Mouse (Mus musculus) stomach, embryonic 14.5 days (tissue): ENCODE measurements around the gene Hunk. TPM values are rescaled to one million over a fixed set of nuclear protein-coding genes. Genes with fewer than 3 reads are reported as not detected.
A peak's percentile ranks its signal among the peaks of the same experiment; 100 is the strongest.

ENCODE experiments used
- ATAC-seq: fragments of 200-750 bp; cut with Nextera tagmentation; 2 replicates; pipeline ENCODE4 v1.8.0; 2017; ENCODE audit warnings: low read depth, moderate TSS enrichment; ENCODE audit not compliant: insufficient number of reproducible peaks, insufficient read depth, low FRiP score
- H3K27ac ChIP-seq: fragments of 300-500 bp; sonication (generic); 2 replicates; pipeline ENCODE4 v1.5.1; 2014; ENCODE audit warnings: mild to moderate bottlenecking, low read length, moderate library complexity, mixed read lengths
- H3K27me3 ChIP-seq: fragments of 300-500 bp; sonication (generic); 2 replicates; pipeline ENCODE4 v1.6.1; 2014; ENCODE audit warnings: low read length, control low read depth, mixed read lengths; ENCODE audit not compliant: control insufficient read depth, insufficient read depth
- H3K36me3 ChIP-seq: fragments of 300-500 bp; sonication (generic); 2 replicates; pipeline ENCODE4 v1.6.1; 2014; ENCODE audit warnings: mild to moderate bottlenecking, control low read depth, low read length, moderate library complexity, mixed read lengths; ENCODE audit not compliant: control insufficient read depth, insufficient read depth
- H3K4me1 ChIP-seq: fragments of 300-500 bp; sonication (generic); 2 replicates; pipeline ENCODE4 v1.6.1; 2014; ENCODE audit warnings: low read length, control low read depth, mixed read lengths; ENCODE audit not compliant: control insufficient read depth, insufficient read depth
- H3K4me2 ChIP-seq: fragments of 300-500 bp; sonication (generic); replicated peaks from 2 replicates; pipeline ENCODE4 v1.6.1; 2014; ENCODE audit warnings: low read depth, low read length, control low read depth
- H3K4me3 ChIP-seq: fragments of 300-500 bp; sonication (generic); 2 replicates; pipeline ENCODE4 v1.5.1; 2014; ENCODE audit warnings: low read depth, low read length, control low read depth
- H3K9ac ChIP-seq: fragments of 300-500 bp; sonication (generic); replicated peaks from 2 replicates; pipeline ENCODE4 v1.6.1; 2014; ENCODE audit warnings: low read depth, mild to moderate bottlenecking, control low read depth, low read length, moderate library complexity, mixed read lengths
- H3K9me3 ChIP-seq: fragments of 300-500 bp; sonication (generic); 2 replicates; pipeline ENCODE4 v1.6.1; 2016; ENCODE audit warnings: low read depth, low read length, control low read depth; ENCODE audit not compliant: control insufficient read depth
- WGBS: fragments of 180-500 bp; shearing (Covaris S2); extraction: QIAGEN DNeasy Blood & Tissue Kit; methylation state at CpG from one replicate; pipeline ENCODE4 v1.1.7; 2014; 5-methylcytosine and 5-hydroxymethylcytosine counted together
- polyA plus RNA-seq: library from polyadenylated mRNA; unstranded; fragments of >200 nt; fragmentation: Nextera tagmentation; extraction: Ambion mirVana; gene quantifications from 2 replicates; pipeline ENCODE4 v1.2.1, GENCODE M21; 2014

Gene Hunk
- polyA plus RNA-seq, 1 experiment from 2014 or later: 11.7 TPM

GRCm38 (mm10) chr16:90522575-90522974 is 136.8 kb downstream of the Hunk start:
- Histone ChIP-seq H3K9me3 (no peaks in the 10 kb centered on the region), H3K4me3 (no peak overlapping the region), H3K4me2 (no peak overlapping the region), H3K36me3 (no peaks in the 10 kb centered on the region), H3K27me3 (no peaks in the 10 kb centered on the region), H3K27ac (no peak overlapping the region; the same call in 1 of the 2 replicates), H3K4me1 (peaks cover 21% of the 10 kb centered on the region; the same call in 1 of the 2 replicates), H3K9ac (no peak overlapping the region)
- WGBS: 87% methylated on average over 1 of the region's 1 CpGs
- no peak for ATAC-seq

- Histone ChIP-seq H3K36me3 (no peaks in the 10 kb centered on the region), H3K9ac (no peak overlapping the region), H3K27ac (0 out of 2 replicates have a peak overlapping the region, but pooled peaks have one; percentile 52), H3K4me2 (no peak overlapping the region), H3K4me3 (no peak overlapping the region), H3K9me3 (no peaks in the 10 kb centered on the region), H3K27me3 (no peaks in the 10 kb centered on the region), H3K4me1 (peaks cover 16% of the 10 kb centered on the region; the same call in 1 of the 2 replicates)
- ATAC-seq: no peak; the same call in 1 of the 2 replicates
- WGBS: 25% methylated on average over 6 of the region's 6 CpGs
Measured at GRCm38 (mm10) chr16:90523373-90523772, 137.6 kb downstream of the Hunk start.

GRCm38 (mm10) chr16:90523894-90524293 is 138.1 kb downstream of the Hunk start:
- Histone ChIP-seq H3K27ac (0 out of 2 replicates have a peak overlapping the region, but pooled peaks have one; percentile 52), H3K9ac (no peak overlapping the region), H3K4me3 (no peak overlapping the region), H3K9me3 (no peaks in the 10 kb centered on the region), H3K4me2 (no peak overlapping the region), H3K27me3 (no peaks in the 10 kb centered on the region), H3K36me3 (no peaks in the 10 kb centered on the region), H3K4me1 (peaks cover 13% of the 10 kb centered on the region; the same call in 1 of the 2 replicates)
- ATAC-seq: no peak
- 91% methylated on average over 18 of the region's 18 CpGs for WGBS

GRCm38 (mm10) chr16:90524393-90524792 is 138.6 kb downstream of the Hunk start:
- no peak overlapping the region for H3K4me2 ChIP-seq
- no peaks in the 10 kb centered on the region for H3K36me3 ChIP-seq
- no peak overlapping the region for H3K9ac ChIP-seq
- no peak overlapping the region for H3K4me3 ChIP-seq
- no peak overlapping the region for H3K27ac ChIP-seq
- no peaks in the 10 kb centered on the region for H3K27me3 ChIP-seq
- 95% methylated on average over 18 of the region's 18 CpGs for WGBS
- H3K9me3 ChIP-seq: no peaks in the 10 kb centered on the region
- peaks cover 13% of the 10 kb centered on the region; the same call in 1 of the 2 replicates for H3K4me1 ChIP-seq
- no peak for ATAC-seq

DNA sequence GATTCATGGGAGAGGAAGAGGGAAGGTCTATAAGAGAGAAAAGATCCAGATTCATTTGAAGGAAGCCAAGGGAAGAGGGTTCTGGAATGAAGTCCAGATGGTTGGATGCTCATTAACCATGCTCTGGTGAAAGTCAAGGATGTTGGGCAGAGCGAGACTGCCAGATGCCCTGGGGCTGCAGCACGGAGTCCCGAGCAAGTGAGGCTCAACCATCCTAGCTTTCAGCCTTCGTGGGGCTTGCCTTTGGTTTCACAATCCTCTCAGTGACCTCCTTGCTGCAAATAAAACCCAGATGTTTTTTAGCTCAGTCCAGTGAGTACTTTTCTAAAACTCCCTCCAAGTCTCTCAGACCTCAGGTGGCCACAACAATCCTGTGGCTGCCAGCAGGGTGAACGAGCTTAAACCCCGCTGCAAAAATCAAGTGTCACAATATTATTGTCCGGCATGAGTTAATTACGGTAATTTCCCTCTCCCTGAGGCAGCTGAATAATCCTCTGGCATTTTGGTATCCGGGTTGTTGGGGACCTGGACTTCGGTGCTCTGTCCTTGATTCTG is 147.4 kb downstream of the Hunk start:
- Histone ChIP-seq H3K4me1 (no peaks in the 10 kb centered on the region), H3K9me3 (no peaks in the 10 kb centered on the region), H3K27ac (no peak overlapping the region), H3K36me3 (no peaks in the 10 kb centered on the region), H3K4me2 (no peak overlapping the region), H3K4me3 (no peak overlapping the region), H3K9ac (no peak overlapping the region), H3K27me3 (no peaks in the 10 kb centered on the region)
- ATAC-seq: no peak
- WGBS: 72% methylated on average over 10 of the region's 10 CpGs

DNA sequence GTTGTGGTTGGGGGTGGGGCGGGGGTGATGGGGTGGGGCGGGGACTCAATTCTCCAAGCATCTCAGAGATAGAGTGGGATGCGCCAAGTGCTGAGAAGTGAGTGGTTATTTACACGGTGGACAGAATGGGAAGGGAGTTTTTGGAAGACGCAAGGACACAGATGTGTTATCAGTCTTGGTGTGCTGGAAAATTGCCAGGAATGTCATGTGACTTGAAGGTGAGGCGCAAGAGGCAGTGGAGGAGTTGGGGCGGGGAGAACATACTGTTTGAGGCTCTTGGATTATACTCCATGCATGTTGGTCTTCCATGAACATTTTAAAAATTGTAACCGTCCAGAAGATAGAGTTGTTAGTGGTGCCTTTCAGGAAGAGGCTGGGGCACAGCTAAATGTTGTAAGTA is 148.8 kb downstream of the Hunk start:
- H3K36me3 ChIP-seq: no peaks in the 10 kb centered on the region
- no peaks in the 10 kb centered on the region for H3K27me3 ChIP-seq
- WGBS: 64% methylated on average over 8 of the region's 8 CpGs
- H3K4me2 ChIP-seq: no peak overlapping the region
- H3K4me3 ChIP-seq: no peak overlapping the region
- H3K9ac ChIP-seq: no peak overlapping the region
- no peaks in the 10 kb centered on the region for H3K9me3 ChIP-seq
- ATAC-seq: no peak
- H3K27ac ChIP-seq: no peak overlapping the region
- no peaks in the 10 kb centered on the region for H3K4me1 ChIP-seq

DNA sequence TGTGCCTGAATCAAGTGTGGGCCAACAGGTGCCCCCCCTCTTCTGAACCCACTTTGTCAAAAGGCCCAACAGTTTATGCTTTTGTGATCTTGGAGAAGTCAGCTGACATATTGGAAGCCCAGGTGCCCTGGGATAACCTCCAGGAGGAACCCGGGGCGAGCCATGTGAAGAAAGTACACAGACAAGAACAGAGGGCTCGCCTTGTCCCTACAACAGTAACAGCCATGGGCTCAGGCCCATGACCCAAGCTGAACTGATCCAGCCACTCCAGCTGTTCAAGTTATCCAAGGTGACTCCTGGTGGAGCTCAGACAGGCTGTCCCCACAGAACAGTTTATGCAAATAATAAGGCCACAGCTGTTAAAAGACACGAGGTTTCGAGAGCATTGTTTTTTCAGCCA is 153.1 kb downstream of the Hunk start:
- Histone ChIP-seq H3K4me3 (no peak overlapping the region), H3K4me2 (no peak overlapping the region), H3K9ac (no peak overlapping the region), H3K9me3 (no peaks in the 10 kb centered on the region), H3K27me3 (no peaks in the 10 kb centered on the region), H3K27ac (no peak overlapping the region), H3K36me3 (no peaks in the 10 kb centered on the region), H3K4me1 (no peaks in the 10 kb centered on the region)
- 63% methylated on average over 5 of the region's 5 CpGs for WGBS
- no peak for ATAC-seq

DNA sequence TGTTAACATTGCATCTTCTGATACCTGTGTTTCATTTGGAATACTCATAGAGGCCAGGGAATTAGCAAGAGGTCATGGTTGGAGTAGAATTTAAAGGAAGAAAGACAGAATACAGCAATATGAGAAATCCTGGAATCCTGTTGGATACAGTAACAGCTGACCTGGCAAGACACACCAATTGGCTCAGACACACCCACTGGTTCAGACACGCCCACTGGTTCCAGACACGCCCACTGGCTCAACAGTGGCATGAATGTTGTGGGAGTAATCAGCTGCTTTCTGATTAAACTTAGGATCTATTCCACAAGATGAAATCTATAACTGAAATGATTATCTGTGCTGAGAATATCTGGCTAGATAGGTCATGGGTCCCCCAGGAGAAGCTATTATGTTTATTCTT is 155.4 kb downstream of the Hunk start:
- Histone ChIP-seq H3K4me1 (peaks cover 14% of the 10 kb centered on the region), H3K4me3 (no peak overlapping the region), H3K27ac (no peak overlapping the region), H3K9me3 (no peaks in the 10 kb centered on the region), H3K36me3 (no peaks in the 10 kb centered on the region), H3K9ac (no peak overlapping the region), H3K4me2 (no peak overlapping the region), H3K27me3 (no peaks in the 10 kb centered on the region)
- no peak for ATAC-seq
- WGBS: 84% methylated on average over 2 of the region's 2 CpGs

- Histone ChIP-seq H3K27ac (no peak overlapping the region), H3K9me3 (no peaks in the 10 kb centered on the region)
- whole genome bisulfite sequencing: 65% methylated on average over 10 of the region's 10 CpGs
Measured at GRCm38 (mm10) chr16:90542383-90542782, 156.6 kb downstream of the Hunk start.

More at GRCm38 (mm10) chr16:90542383-90542782, 156.6 kb downstream of the Hunk start:
- Histone ChIP-seq H3K4me2 (no peak overlapping the region), H3K27me3 (no peaks in the 10 kb centered on the region), H3K4me1 (peaks cover 14% of the 10 kb centered on the region), H3K9ac (no peak overlapping the region), H3K36me3 (no peaks in the 10 kb centered on the region), H3K4me3 (no peak overlapping the region)
- ATAC-seq: no peak
